15 mouse cellular contexts compared by ENCODE assay signal in genomic region chr11:102008954-102009637, GRCm38 (mm10). TPM values are rescaled to one million over a fixed set of nuclear protein-coding genes. Genes with fewer than 3 reads are reported as not detected.
DNase-seq lines count a peak whose midpoint lies in the region; ATAC-seq and TF ChIP-seq lines count a peak whose summit lies in the region.
"Had no signal": no experiment of that assay in that cellular context is flagged by ENCODE, and none has a peak within 500 bp of the region (broad histone marks: within the 10 kb centered on the region; RNA-seq: fewer than 3 reads in every experiment).

No protein-coding gene starts in this region.

- no peaks in the 10 kb centered on the region; the same call in 1 of the 2 replicates for H3K4me1 ChIP-seq in heart, embryonic 12.5 days (replicated peaks)
- peaks cover 3% of the 10 kb centered on the region; the same call in 1 of the 2 replicates for H3K4me1 ChIP-seq in heart, adult 2 months (ENCODE audit: control insufficient read depth, insufficient read depth, low read length)
- H3K4me1 ChIP-seq in midbrain, embryonic 10.5 days = peaks cover 13% of the 10 kb centered on the region
- no peaks in the 10 kb centered on the region for H3K4me1 ChIP-seq in midbrain, embryonic 14.5 days (ENCODE audit: control insufficient read depth, insufficient read depth, low read length)
- 0 out of 2 replicates have a peak, but pooled peaks cover 4% of the 10 kb centered on the region for H3K4me1 ChIP-seq in hindbrain, postnatal 0 days (ENCODE audit: insufficient read depth, low read length)

- intact Hi-C loops in heart, adult 2 months (cut with DNase I) = no loop called here

- no peak for TF ChIP-seq EP300 in heart, adult 2 months (IDR thresholded peaks at IDR 0.05; ENCODE audit: insufficient read depth, low read depth, low read length)

- H3K36me3 ChIP-seq in heart, embryonic 12.5 days = peaks cover 4% of the 10 kb centered on the region; the same call in 1 of the 2 replicates
- H3K36me3 ChIP-seq in heart, adult 2 months (ENCODE audit: control insufficient read depth, insufficient read depth, low read length) = no peaks in the 10 kb centered on the region
- H3K36me3 ChIP-seq in midbrain, embryonic 10.5 days = peaks cover 94% of the 10 kb centered on the region
- peaks cover 85% of the 10 kb centered on the region for H3K36me3 ChIP-seq in midbrain, embryonic 14.5 days (ENCODE audit: control insufficient read depth, insufficient read depth, low read length)
- peaks cover 23% of the 10 kb centered on the region; the same call in 1 of the 2 replicates for H3K36me3 ChIP-seq in hindbrain, postnatal 0 days (ENCODE audit: insufficient read depth, low read length)

- TF ChIP-seq POLR2A in heart, adult 2 months (IDR thresholded peaks at IDR 0.05; ENCODE audit: insufficient read depth, low read depth, low read length) = no peak

- no peak overlapping the region for H3K4me3 ChIP-seq in heart, embryonic 12.5 days
- H3K4me3 ChIP-seq in heart, adult 2 months = no peak overlapping the region
- no peak overlapping the region for H3K4me3 ChIP-seq in midbrain, embryonic 10.5 days
- no peak overlapping the region for H3K4me3 ChIP-seq in midbrain, embryonic 14.5 days (replicated peaks; ENCODE audit: low read depth, low read length)
- H3K4me3 ChIP-seq in hindbrain, postnatal 0 days (ENCODE audit: low read length) = no peak overlapping the region
- H3K4me3 ChIP-seq: myocyte had no signal

- H3K4me2 ChIP-seq in heart, embryonic 12.5 days = no peak overlapping the region
- no peak overlapping the region for H3K4me2 ChIP-seq in midbrain, embryonic 14.5 days (ENCODE audit: low read length)
- H3K4me2 ChIP-seq in hindbrain, postnatal 0 days (ENCODE audit: low read depth, low read length) = no peak overlapping the region

- H3K9me3 ChIP-seq in heart, embryonic 12.5 days (replicated peaks) = 0 out of 2 replicates have a peak, but pooled peaks cover 4% of the 10 kb centered on the region
- peaks cover 6% of the 10 kb centered on the region for H3K9me3 ChIP-seq in midbrain, embryonic 10.5 days (replicated peaks)
- no peaks in the 10 kb centered on the region for H3K9me3 ChIP-seq in midbrain, embryonic 14.5 days (ENCODE audit: control insufficient read depth, low read length)
- no peaks in the 10 kb centered on the region for H3K9me3 ChIP-seq in hindbrain, postnatal 0 days (ENCODE audit: low read length)

- H3K27ac ChIP-seq in heart, embryonic 12.5 days (ENCODE audit: poor library complexity, severe bottlenecking) = 0 out of 2 replicates have a peak overlapping the region, but pooled peaks have one; percentile 2
- no peak overlapping the region for H3K27ac ChIP-seq in heart, adult 2 months
- 0 out of 2 replicates have a peak overlapping the region, but pooled peaks have one; percentile 38 for H3K27ac ChIP-seq in midbrain, embryonic 10.5 days (replicated peaks)
- no peak overlapping the region for H3K27ac ChIP-seq in midbrain, embryonic 14.5 days (replicated peaks; ENCODE audit: low read depth, low read length)
- H3K27ac ChIP-seq in hindbrain, postnatal 0 days = peak overlapping the region; percentile 74

- ATAC-seq in heart, embryonic 12.5 days (ENCODE audit: insufficient number of reproducible peaks, low FRiP score) = peak; percentile 64
- no peak for ATAC-seq in midbrain, embryonic 14.5 days (ENCODE audit: low FRiP score, low TSS enrichment)
- no peak for ATAC-seq in hindbrain, postnatal 0 days

- no peak for TF ChIP-seq CTCF in heart, adult 2 months (IDR thresholded peaks at IDR 0.05)
- no peak for TF ChIP-seq CTCF in hindbrain, postnatal 0 days (IDR thresholded peaks at IDR 0.05; ENCODE audit: low read depth)

- no peaks in the 10 kb centered on the region for H3K79me2 ChIP-seq in heart, adult 2 months (replicated peaks; ENCODE audit: control insufficient read depth, insufficient read depth, low read length)

- no peak overlapping the region for H3K9ac ChIP-seq in heart, embryonic 12.5 days
- no peak overlapping the region for H3K9ac ChIP-seq in heart, adult 2 months (ENCODE audit: low read depth, low read length)
- H3K9ac ChIP-seq in midbrain, embryonic 14.5 days (replicated peaks; ENCODE audit: low read length) = no peak overlapping the region
- no peak overlapping the region for H3K9ac ChIP-seq in hindbrain, postnatal 0 days (replicated peaks; ENCODE audit: low read length)

- H3K27me3 ChIP-seq in heart, embryonic 12.5 days (replicated peaks) = no peaks in the 10 kb centered on the region
- no peaks in the 10 kb centered on the region for H3K27me3 ChIP-seq in heart, adult 2 months (ENCODE audit: control insufficient read depth, insufficient read depth, low read length)
- no peaks in the 10 kb centered on the region for H3K27me3 ChIP-seq in midbrain, embryonic 10.5 days (ENCODE audit: low read depth, poor library complexity, severe bottlenecking)
- H3K27me3 ChIP-seq in midbrain, embryonic 14.5 days (ENCODE audit: control insufficient read depth, insufficient read depth, low read length) = no peaks in the 10 kb centered on the region
- H3K27me3 ChIP-seq in hindbrain, postnatal 0 days (ENCODE audit: insufficient read depth, low read length) = no peaks in the 10 kb centered on the region

- no peak for DNase-seq in heart, adult 2 months
- DNase-seq in midbrain, embryonic 10.5 days (ENCODE audit: low spot score) = no peak
- no peak for DNase-seq in midbrain, embryonic 14.5 days
- DNase-seq in hindbrain, postnatal 0 days (ENCODE audit: low spot score) = no peak
- peak; percentile 45 to 63 for DNase-seq in lung, postnatal 4 days
- no peak for DNase-seq in cerebellum, adult 9-11 months
- DNase-seq in testis, postnatal 10 days (ENCODE audit: low spot score) = no peak
- DNase-seq: gastrocnemius, postnatal 36 days; thymus, postnatal 25 days had no signal

- WGBS in heart, embryonic 12.5 days = 61% methylated on average over 15 of the region's 15 CpGs
- 46% methylated on average over 15 of the region's 15 CpGs for WGBS in heart, adult 2 months
- WGBS in midbrain, embryonic 10.5 days = 87% methylated on average over 15 of the region's 15 CpGs
- 85% methylated on average over 15 of the region's 15 CpGs for WGBS in midbrain, embryonic 14.5 days
- 74% methylated on average over 15 of the region's 15 CpGs for WGBS in hindbrain, postnatal 0 days

RNA-seq across cellular contexts. Expression of gene Mpp3, which starts 19.2 kb away (rescaled TPM):
- polyA plus RNA-seq in heart, embryonic 12.5 days (2016; fragmentation: Nextera tagmentation; extraction: Ambion mirVana) = 4.1 and 4.5 TPM in 2 replicates
- total RNA-seq in heart, adult 2 months (2021) = 1 to 10 TPM; 1.4 to 1.5 TPM
- 4.5 and 5.3 TPM in 2 replicates for polyA plus RNA-seq in heart, adult 2 months (2012; rRNA removed)
- polyA plus RNA-seq in midbrain, embryonic 10.5 days (2016; fragmentation: Nextera tagmentation; extraction: Ambion mirVana) = 13.3 and 16.9 TPM in 2 replicates
- 45.4 and 54.2 TPM in 2 replicates for polyA plus RNA-seq in midbrain, embryonic 14.5 days (2014; fragmentation: Nextera tagmentation; extraction: Ambion mirVana)
- total RNA-seq in hindbrain, postnatal 0 days (2014; rRNA removed) = 73.5 and 81.3 TPM in 2 replicates
- 53.8 and 54.1 TPM in 2 replicates for polyA plus RNA-seq in hindbrain, postnatal 0 days (2015; fragmentation: Nextera tagmentation; extraction: Ambion mirVana)
- total RNA-seq: common myeloid progenitor, adult 5-6 weeks had no signal

RNA-seq across cellular contexts. Expression of gene Dusp3, which starts 22.3 kb away (rescaled TPM):
- polyA plus RNA-seq in heart, embryonic 12.5 days (2016; fragmentation: Nextera tagmentation; extraction: Ambion mirVana) = 53.7 and 54.9 TPM in 2 replicates
- total RNA-seq in heart, adult 2 months (2021) = 100 to 1,000 TPM; 103 to 131 TPM
- 97.7 and 101 TPM in 2 replicates for polyA plus RNA-seq in heart, adult 2 months (2012; rRNA removed)
- polyA plus RNA-seq in midbrain, embryonic 10.5 days (2016; fragmentation: Nextera tagmentation; extraction: Ambion mirVana) = 12.2 and 13.1 TPM in 2 replicates
- 16.5 and 17.2 TPM in 2 replicates for polyA plus RNA-seq in midbrain, embryonic 14.5 days (2014; fragmentation: Nextera tagmentation; extraction: Ambion mirVana)
- 52.0 and 80.7 TPM in 2 replicates for total RNA-seq in hindbrain, postnatal 0 days (2014; rRNA removed)
- 44.7 and 45.2 TPM in 2 replicates for polyA plus RNA-seq in hindbrain, postnatal 0 days (2015; fragmentation: Nextera tagmentation; extraction: Ambion mirVana)

RNA-seq across cellular contexts. Expression of gene Cfap97d1, which starts 25.0 kb away (rescaled TPM):
- polyA plus RNA-seq in heart, embryonic 12.5 days (2016; fragmentation: Nextera tagmentation; extraction: Ambion mirVana) = not detected in 2 replicates
- total RNA-seq in heart, adult 2 months (2021) = not detected
- polyA plus RNA-seq in heart, adult 2 months (2012; rRNA removed) = not detected in 2 replicates
- polyA plus RNA-seq in midbrain, embryonic 10.5 days (2016; fragmentation: Nextera tagmentation; extraction: Ambion mirVana) = not detected in 2 replicates
- not detected in 2 replicates for polyA plus RNA-seq in midbrain, embryonic 14.5 days (2014; fragmentation: Nextera tagmentation; extraction: Ambion mirVana)
- total RNA-seq in hindbrain, postnatal 0 days (2014; rRNA removed) = not detected in 2 replicates
- polyA plus RNA-seq in hindbrain, postnatal 0 days (2015; fragmentation: Nextera tagmentation; extraction: Ambion mirVana) = not detected in 2 replicates
- total RNA-seq: common myeloid progenitor, adult 5-6 weeks; gastrocnemius, postnatal 36 days had no signal
- polyA plus RNA-seq: C2C12; intestine, embryonic 16.5 days; limb, embryonic 14.5 days; myocyte had no signal

RNA-seq across cellular contexts. Expression of gene Cd300lg, which starts 32.2 kb away (rescaled TPM):
- 1.6 and 1.9 TPM in 2 replicates for polyA plus RNA-seq in heart, embryonic 12.5 days (2016; fragmentation: Nextera tagmentation; extraction: Ambion mirVana)
- total RNA-seq in heart, adult 2 months (2021) = 10 to 100 TPM; 51.6 to 70.1 TPM
- 102 and 143 TPM in 2 replicates for polyA plus RNA-seq in heart, adult 2 months (2012; rRNA removed)
- polyA plus RNA-seq in midbrain, embryonic 10.5 days (2016; fragmentation: Nextera tagmentation; extraction: Ambion mirVana) = 0.20 and 0.25 TPM in 2 replicates
- 0.15 and 0.17 TPM in 2 replicates for polyA plus RNA-seq in midbrain, embryonic 14.5 days (2014; fragmentation: Nextera tagmentation; extraction: Ambion mirVana)
- total RNA-seq in hindbrain, postnatal 0 days (2014; rRNA removed) = 0.05 and 0.29 TPM in 2 replicates
- 0.19 and 0.40 TPM in 2 replicates for polyA plus RNA-seq in hindbrain, postnatal 0 days (2015; fragmentation: Nextera tagmentation; extraction: Ambion mirVana)
- polyA plus RNA-seq: C2C12, myocyte had no signal

RNA-seq across cellular contexts. Expression of gene Sost, which starts 42.3 kb away (rescaled TPM):
- polyA plus RNA-seq in heart, embryonic 12.5 days (2016; fragmentation: Nextera tagmentation; extraction: Ambion mirVana) = 0.77 and 1.6 TPM in 2 replicates
- total RNA-seq in heart, adult 2 months (2021) = 1 to 10 TPM; 2.1 to 3.2 TPM
- polyA plus RNA-seq in heart, adult 2 months (2012; rRNA removed) = 5.8 and 7.0 TPM in 2 replicates
- polyA plus RNA-seq in midbrain, embryonic 10.5 days (2016; fragmentation: Nextera tagmentation; extraction: Ambion mirVana) = 0.25 and 0.26 TPM in 2 replicates
- polyA plus RNA-seq in midbrain, embryonic 14.5 days (2014; fragmentation: Nextera tagmentation; extraction: Ambion mirVana) = not detected in 2 replicates
- total RNA-seq in hindbrain, postnatal 0 days (2014; rRNA removed) = 0.22 TPM in 1 of 2 replicates, not detected in the other
- polyA plus RNA-seq in hindbrain, postnatal 0 days (2015; fragmentation: Nextera tagmentation; extraction: Ambion mirVana) = 0.14 and 0.16 TPM in 2 replicates
- total RNA-seq: common myeloid progenitor, adult 5-6 weeks; gastrocnemius, postnatal 36 days had no signal

Comparison
In these comparisons a context has a peak if more than half of its experiments do, and no peak if none do; other contexts are left out.
1. H3K27ac ChIP-seq: peak in heart, embryonic 12.5 days (single experiment), midbrain, embryonic 10.5 days (single experiment) and hindbrain, postnatal 0 days (single experiment); none in heart, adult 2 months (single experiment) and midbrain, embryonic 14.5 days (single experiment).
2. DNase-seq: peak in lung, postnatal 4 days (2 of 2); none in heart, adult 2 months (0 of 2), midbrain, embryonic 10.5 days (single experiment), midbrain, embryonic 14.5 days (single experiment), hindbrain, postnatal 0 days (single experiment), cerebellum, adult 9-11 months (single experiment) and testis, postnatal 10 days (single experiment).